Mouse (Mus musculus) CH12.LX (cell line): ENCODE results near the gene Dclk3. TPM values are rescaled to one million over a fixed set of nuclear protein-coding genes. Genes with fewer than 3 reads are reported as not detected.

Experiments used
- DNase-seq: peaks from one replicate; pipeline ENCODE4 v3.0.0-alpha.2; 2013; ENCODE audit errors: extremely low read depth
- H3K27ac ChIP-seq: 2 replicates; pipeline ENCODE4 v1.5.1; 2012; ENCODE audit warnings: low read depth, mild to moderate bottlenecking, control low read depth, moderate library complexity; ENCODE audit not compliant: insufficient read depth
- H3K27me3 ChIP-seq: replicated peaks from 2 replicates; pipeline ENCODE3; 2012; ENCODE audit warnings: inconsistent platforms
- H3K36me3 ChIP-seq, 2 experiments: replicated peaks in 1 of 2; 2 replicates each; pipeline versions ENCODE3 to v1.6.1; 2012; ENCODE audit warnings: inconsistent platforms in 1 of 2, low read length in 1 of 2, mild to moderate bottlenecking in 1 of 2, mixed read lengths in 1 of 2, moderate library complexity in 1 of 2; ENCODE audit not compliant: control insufficient read depth in 1 of 2, insufficient read depth in 1 of 2
- H3K4me1 ChIP-seq, 2 experiments: 2 replicates each; pipeline ENCODE4 v1.6.1; 2012; ENCODE audit warnings: inconsistent platforms in 1 of 2, moderate library complexity in 1 of 2; ENCODE audit not compliant: insufficient read depth in 2 of 2, control insufficient read depth in 1 of 2
- H3K4me2 ChIP-seq: 2 replicates; pipeline ENCODE4 v1.6.1; 2012; ENCODE audit warnings: low read depth, mild to moderate bottlenecking, control low read depth; ENCODE audit not compliant: poor library complexity, insufficient read depth, severe bottlenecking
- H3K4me3 ChIP-seq, 3 experiments: fragments of 150-350 bp in 1 of 3; sonication (generic) in 1 of 3; replicated peaks in 1 of 3; 2 replicates each; pipeline versions ENCODE3 to v1.5.1; 2011 to 2012; ENCODE audit warnings: low read depth in 2 of 3, low read length in 2 of 3, mild to moderate bottlenecking in 2 of 3, moderate library complexity in 2 of 3, control low read depth in 1 of 3, improper control_type of control experiment in 1 of 3, inconsistent platforms in 1 of 3, mixed read lengths in 1 of 3; ENCODE audit not compliant: poor library complexity in 1 of 3
- H3K79me2 ChIP-seq: replicated peaks from 2 replicates; pipeline ENCODE4 v1.6.1; 2012; ENCODE audit warnings: mild to moderate bottlenecking, moderate library complexity; ENCODE audit not compliant: control insufficient read depth, poor library complexity, insufficient read depth, severe bottlenecking; ENCODE audit errors: extremely low read depth
- H3K9ac ChIP-seq: 2 replicates; pipeline ENCODE4 v1.6.1; 2012; ENCODE audit warnings: low read depth, mild to moderate bottlenecking, control low read depth, moderate library complexity; ENCODE audit not compliant: insufficient read depth
- H3K9me3 ChIP-seq: replicated peaks from 2 replicates; pipeline ENCODE3; 2012; ENCODE audit warnings: low read length, inconsistent platforms, mixed read lengths
- BHLHE40 ChIP-seq: IDR thresholded peaks from 2 replicates; pipeline ENCODE4 v1.6.1; 2011; ENCODE audit warnings: mild to moderate bottlenecking, low read depth, low read length, improper control_type of control experiment
- CTCF ChIP-seq, 2 experiments: IDR thresholded peaks in 1 of 2; conservative IDR thresholded peaks in 1 of 2; 2 replicates each; pipeline ENCODE4 v1.5.1; 2011 to 2012; ENCODE audit warnings: low read depth in 2 of 2, low read length in 2 of 2, improper control_type of control experiment in 1 of 2, inconsistent platforms in 1 of 2, mild to moderate bottlenecking in 1 of 2, moderate library complexity in 1 of 2
- E2F4 ChIP-seq: IDR thresholded peaks from 2 replicates; pipeline ENCODE4 v1.6.1; 2011; ENCODE audit warnings: low read depth, low read length, improper control_type of control experiment; ENCODE audit not compliant: insufficient replicate concordance
- ETS1 ChIP-seq: conservative IDR thresholded peaks from 2 replicates; pipeline ENCODE4 v1.6.1; 2012; ENCODE audit warnings: low read depth, mild to moderate bottlenecking, inconsistent platforms, low read length, improper control_type of control experiment, moderate library complexity
- HCFC1 ChIP-seq: IDR thresholded peaks from 2 replicates; pipeline ENCODE4 v1.6.1; 2012; ENCODE audit warnings: low read depth, mild to moderate bottlenecking, inconsistent platforms, low read length, improper control_type of control experiment
- IRF4 ChIP-seq: IDR thresholded peaks from 2 replicates; pipeline ENCODE4 v1.6.1; 2014; ENCODE audit warnings: low read depth, mild to moderate bottlenecking, inconsistent platforms, low read length, improper control_type of control experiment
- JUND ChIP-seq: conservative IDR thresholded peaks from 2 replicates; pipeline ENCODE4 v1.6.1; 2011; ENCODE audit warnings: low read depth, low read length, improper control_type of control experiment
- MAZ ChIP-seq: IDR thresholded peaks from 2 replicates; pipeline ENCODE4 v1.6.1; 2012; ENCODE audit warnings: low read depth, mild to moderate bottlenecking, inconsistent platforms, low read length, improper control_type of control experiment, moderate library complexity
- MXI1 ChIP-seq: IDR thresholded peaks from 2 replicates; pipeline ENCODE4 v1.6.1; 2011; ENCODE audit warnings: mild to moderate bottlenecking, low read depth, low read length, improper control_type of control experiment
- NELFE ChIP-seq: IDR thresholded peaks from 2 replicates; pipeline ENCODE4 v1.6.1; 2011; ENCODE audit warnings: low read depth, low read length, improper control_type of control experiment
- POLR2A ChIP-seq: IDR thresholded peaks from 2 replicates; pipeline ENCODE4 v1.6.1; 2011; ENCODE audit warnings: low read depth, mild to moderate bottlenecking, improper control_type of control experiment, low read length
- POLR2AphosphoS2 ChIP-seq: IDR thresholded peaks from 2 replicates; pipeline ENCODE4 v1.6.1; 2011; ENCODE audit warnings: low read depth, low read length, improper control_type of control experiment
- RAD21 ChIP-seq: IDR thresholded peaks from 2 replicates; pipeline ENCODE4 v1.6.1; 2011; ENCODE audit warnings: low read depth, mild to moderate bottlenecking, low read length, improper control_type of control experiment, moderate library complexity
- USF1 ChIP-seq: IDR thresholded peaks from 2 replicates; pipeline ENCODE4 v1.6.1; 2014; ENCODE audit warnings: low read depth, mild to moderate bottlenecking, inconsistent platforms, low read length, improper control_type of control experiment
- USF2 ChIP-seq: conservative IDR thresholded peaks from 2 replicates; pipeline ENCODE4 v1.6.1; 2011; ENCODE audit warnings: low read depth, low read length, improper control_type of control experiment
- dilution Hi-C: fragments of 300-500 bp; cut with MboI; formaldehyde crosslinking; loops from 2 replicates; pipeline ENCODE4 v1.14.3; 2020; ENCODE audit warnings: low sequenced_read_pairs; ENCODE audit not compliant: extremely low pct_unique_long_range_greater_than_20kb, extremely low pct_ligation_motif_present
- in situ Hi-C: fragments of 300-500 bp; cut with MboI; formaldehyde crosslinking; loops from 3 replicates; pipeline ENCODE4 v1.14.3; 2019; ENCODE audit warnings: low sequenced_read_pairs, low pct_ligation_motif_present, low pct_unique_long_range_greater_than_20kb, mixed read lengths
- polyA plus RNA-seq: library from polyadenylated mRNA; unstranded; fragments of >175 nt; gene quantifications from 2 replicates; pipeline ENCODE4 v1.2.1, GENCODE M21; 2012; ENCODE audit warnings: low read depth; ENCODE audit not compliant: insufficient read length
- total RNA-seq, 2 experiments: library from RNA; depleted of rRNA; stranded (reverse); fragments of 300-350 nt in 1 of 2; fragments of >200 nt in 1 of 2; gene quantifications; 2 replicates each; pipeline ENCODE4 v1.2.3; 2012 to 2014

Dclk3 gene
- total and polyA plus RNA-seq, 3 experiments: 0.17 to 1.1 (median 0.33) TPM

DNA sequence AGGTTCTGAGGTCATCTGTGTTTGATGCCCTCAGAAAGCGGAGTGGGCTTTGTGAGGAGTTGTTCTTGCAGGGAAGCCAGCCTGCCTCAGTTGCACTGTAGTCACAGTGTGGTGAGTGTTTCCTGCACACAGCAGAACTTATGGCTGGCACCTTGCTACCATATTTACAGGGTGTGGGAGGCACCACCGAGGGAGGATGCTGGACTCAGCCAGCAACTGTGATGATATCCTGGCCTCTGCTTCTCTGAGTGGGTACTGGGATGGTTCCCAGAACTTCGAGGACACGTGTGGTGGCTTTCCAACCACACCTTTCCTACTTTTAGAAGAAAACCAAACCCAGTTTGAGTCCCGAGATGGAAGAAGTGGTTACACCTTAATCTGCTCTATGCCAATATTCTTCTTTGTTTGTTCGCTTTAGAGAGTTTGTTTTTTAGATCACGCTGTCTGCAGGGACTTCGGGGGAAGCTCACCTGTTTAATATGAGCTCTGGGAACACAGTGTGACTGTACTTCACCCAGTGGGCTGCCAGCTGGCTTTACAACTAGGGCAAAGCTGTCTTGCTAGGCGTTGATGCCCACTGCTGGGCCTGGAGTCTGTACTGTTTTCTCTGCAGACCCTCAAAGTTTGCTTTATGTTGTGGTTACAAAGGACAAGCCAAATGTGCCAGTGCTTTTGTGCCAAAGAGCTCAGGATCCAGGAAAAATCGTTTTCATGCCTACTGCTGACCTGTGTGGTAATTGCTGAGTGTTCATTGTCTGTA is 18.5 kb downstream of the Dclk3 start:
- DNase-seq: no peak
- in situ Hi-C loops: no loop called here

DNA sequence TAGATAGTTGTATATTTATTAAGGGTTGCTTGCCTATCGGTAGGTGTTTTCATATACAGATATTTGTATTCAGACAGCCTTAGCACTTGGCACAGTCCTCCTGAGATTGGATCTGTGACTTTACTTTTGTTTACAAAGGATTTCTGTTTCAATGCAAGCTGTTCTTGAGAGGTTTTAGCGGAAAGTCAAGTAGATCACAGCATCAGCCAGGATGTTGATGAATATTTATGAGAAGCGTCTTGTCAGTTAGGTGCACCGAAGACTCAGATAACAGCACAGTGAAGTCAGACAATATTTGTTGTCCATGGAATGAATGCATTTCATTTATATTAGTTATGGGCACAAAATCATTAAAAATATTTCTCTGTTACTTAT is 19.0 kb downstream of the Dclk3 start:
- Histone ChIP-seq H3K9ac (no peak overlapping the region), H3K36me3 (no peaks in the 10 kb centered on the region), H3K4me2 (no peak overlapping the region), H3K9me3 (no peaks in the 10 kb centered on the region), H3K4me3 (no peak overlapping the region), H3K4me1 (peaks cover 25 to 45% of the 10 kb centered on the region in 2 experiments), H3K27ac (no peak overlapping the region), H3K79me2 (no peaks in the 10 kb centered on the region), H3K27me3 (no peaks in the 10 kb centered on the region)
- DNase-seq: no peak
- in situ Hi-C loops (no loop called here), dilution Hi-C loops (no loop called here)
- TF ChIP-seq E2F4: no peak
- no peak for TF ChIP-seq CTCF (conservative IDR thresholded peaks at IDR 0.05 in 1 of 2, IDR thresholded peaks at IDR 0.05 in 1 of 2; ENCODE audit: low read depth in 2 of 2, low read length in 2 of 2)
- TF ChIP-seq POLR2A: no peak
- no peak for TF ChIP-seq IRF4
- no peak for TF ChIP-seq USF1
- TF ChIP-seq ETS1: no peak
- no peak for TF ChIP-seq JUND

More for the DNA sequence above, 18.5 kb downstream of the Dclk3 start:
- H3K36me3 ChIP-seq: no peaks in the 10 kb centered on the region
- no peaks in the 10 kb centered on the region for H3K79me2 ChIP-seq
- H3K4me1 ChIP-seq: peaks cover 25 to 42% of the 10 kb centered on the region in 2 experiments
- H3K27me3 ChIP-seq: no peaks in the 10 kb centered on the region
- no peak for TF ChIP-seq USF2
- no peak for TF ChIP-seq BHLHE40
- TF ChIP-seq NELFE: no peak
- no peak for TF ChIP-seq RAD21
- no peak for TF ChIP-seq HCFC1
- TF ChIP-seq MAZ: no peak
- TF ChIP-seq POLR2AphosphoS2: no peak
- TF ChIP-seq MXI1: no peak
- H3K9me3 ChIP-seq: no peaks in the 10 kb centered on the region
- H3K27ac ChIP-seq: no peak overlapping the region
- dilution Hi-C loops: no loop called here
- no peak overlapping the region for H3K4me3 ChIP-seq
- H3K9ac ChIP-seq: no peak overlapping the region
- no peak overlapping the region for H3K4me2 ChIP-seq
